Mouse (Mus musculus): Measurements from ENCODE around the gene Zfp825.

DNA sequence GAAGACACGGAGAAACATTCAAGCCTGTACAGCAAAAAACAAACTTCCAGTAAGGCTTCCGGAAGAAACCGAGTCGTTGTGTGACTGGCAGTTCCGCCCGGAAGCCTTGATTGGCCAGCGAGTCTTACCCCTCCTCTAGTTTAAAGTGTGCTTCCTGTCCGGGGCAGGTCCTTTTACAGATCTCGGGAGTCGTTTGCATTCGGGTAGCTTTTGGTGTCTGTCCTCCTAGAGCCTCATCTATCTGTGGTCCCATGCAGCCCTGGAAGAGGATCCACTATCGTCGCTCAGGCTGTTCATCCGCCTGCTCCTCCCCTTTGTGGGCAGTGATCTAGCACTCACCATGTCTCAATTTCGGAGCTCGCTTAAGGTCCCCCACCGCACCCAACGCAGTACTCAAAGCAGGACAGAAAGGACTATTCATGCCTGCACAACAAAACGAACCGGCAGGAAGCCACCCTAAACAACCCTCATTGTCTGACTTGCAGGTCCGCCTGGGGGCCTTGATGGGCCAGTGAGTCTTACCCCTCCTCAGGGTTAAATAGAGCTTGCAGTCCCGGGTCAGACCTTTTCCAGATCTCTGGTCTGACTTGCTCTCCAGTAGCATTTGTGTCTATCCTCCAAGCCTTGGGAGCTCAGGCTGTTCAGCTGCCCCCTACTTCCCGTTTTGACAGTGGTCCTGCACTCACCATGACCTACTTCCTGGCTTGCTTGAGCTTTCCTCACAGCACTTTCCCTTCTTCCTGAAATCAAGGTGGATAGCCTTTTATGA, at the start of gene Zfp825:
- TF ChIP-seq POLR2A (IDR thresholded peaks at IDR 0.05; ENCODE audit: insufficient read depth, low read depth, low read length) = peak; percentile 87
- TF ChIP-seq CTCF (IDR thresholded peaks at IDR 0.05) = no peak
- TF ChIP-seq EP300 (IDR thresholded peaks at IDR 0.05; ENCODE audit: insufficient read depth, low read depth, low read length) = 0 out of 2 replicates have a peak, but pooled peaks have one; percentile 39
